Mouse (Mus musculus): Measurements from ENCODE around the gene Ddr2.

DNA sequence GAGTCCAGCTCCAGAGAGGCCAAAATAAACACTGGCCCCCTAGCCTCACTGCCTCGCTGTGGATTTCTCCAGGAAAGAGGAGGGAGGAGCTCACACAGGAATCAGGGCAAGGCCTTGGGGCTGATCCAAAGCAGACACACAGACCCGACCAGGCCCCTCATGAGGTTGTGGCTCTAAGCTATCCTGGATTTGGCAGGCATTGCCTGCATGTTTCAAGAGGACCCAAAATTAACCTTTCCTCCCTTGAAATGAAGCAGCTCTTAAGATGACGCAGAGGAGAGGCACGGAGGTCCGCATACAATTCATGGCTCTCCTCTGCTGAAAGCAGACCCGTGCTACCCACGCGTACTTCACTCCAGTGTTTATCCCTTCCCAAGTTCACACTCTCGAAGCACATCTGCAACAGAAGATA, 46.5 kb downstream of the Ddr2 start:
- TF ChIP-seq EP300 (IDR thresholded peaks at IDR 0.05; ENCODE audit: low read depth) (no peak), CTCF (IDR thresholded peaks at IDR 0.05; ENCODE audit: low read depth) (no peak)
